Mouse (Mus musculus) heart, postnatal 4 days (tissue): Measurements from ENCODE around the gene Il17re. TPM values are rescaled to one million over a fixed set of nuclear protein-coding genes. Genes with fewer than 3 reads are reported as not detected.

Experiments
- DNase-seq: peaks from one replicate; pipeline ENCODE4 v3.0.0; 2021
- total RNA-seq, 2 experiments: library from RNA; stranded (reverse); gene quantifications; 2 replicates each; pipeline ENCODE4 v1.2.3; 2021

The Il17re gene
- total RNA-seq, result 1 to 10 TPM; 1.1 to 1.3 TPM

DNA sequence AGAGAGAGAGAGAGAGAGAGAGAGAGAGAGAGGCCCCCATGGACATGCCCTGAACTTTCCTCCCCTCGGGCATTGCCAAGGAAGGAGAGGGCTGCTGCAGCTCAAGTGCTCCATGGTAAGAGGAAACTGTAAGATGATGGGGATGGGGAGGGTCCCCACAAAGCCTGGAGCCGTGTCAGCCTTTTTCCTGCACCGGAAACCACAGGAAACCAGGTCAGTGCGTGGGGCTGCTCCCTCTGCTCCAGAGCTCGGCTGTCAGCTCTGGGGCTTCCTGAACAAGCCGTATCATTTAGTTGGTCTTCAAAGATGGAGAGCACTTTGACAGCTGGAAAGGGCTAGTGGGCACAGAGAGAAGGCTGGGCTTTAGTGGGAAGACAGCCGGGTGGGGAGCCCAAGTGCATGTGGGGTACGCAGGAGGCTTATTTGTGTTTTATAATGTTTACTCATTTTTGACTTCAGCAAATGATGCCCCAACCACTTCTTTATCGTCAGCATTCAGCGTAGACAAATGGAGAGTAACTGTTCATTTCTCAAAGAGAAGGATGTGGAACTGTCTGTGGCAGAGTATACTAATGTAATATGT lies at the start of gene Il17re:
Il17re (plus strand) TSS at position 533 of the 583 bp plus-strand sequence.
- no peak for DNase-seq

DNA sequence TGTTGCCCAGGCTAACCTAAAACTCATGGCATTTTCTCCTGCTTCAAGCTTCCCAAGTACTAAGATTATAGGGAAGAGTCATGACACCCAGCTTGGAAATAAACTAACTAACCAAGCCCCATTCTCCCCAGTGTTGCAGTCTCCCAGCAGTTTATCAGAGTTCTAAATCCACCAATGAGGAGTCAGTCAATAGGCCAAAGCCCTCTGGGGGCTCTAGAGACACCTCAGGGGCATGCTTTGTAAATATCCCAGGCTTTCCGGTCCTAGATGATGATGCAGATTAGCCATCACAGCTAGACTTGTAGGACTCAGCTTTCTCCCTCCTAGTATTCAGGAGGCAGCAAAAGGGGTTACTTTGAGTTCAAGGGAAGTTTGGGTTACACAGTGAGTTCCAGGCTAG lies 48.3 kb upstream of the Il17re start:
- DNase-seq, result no peak

DNA sequence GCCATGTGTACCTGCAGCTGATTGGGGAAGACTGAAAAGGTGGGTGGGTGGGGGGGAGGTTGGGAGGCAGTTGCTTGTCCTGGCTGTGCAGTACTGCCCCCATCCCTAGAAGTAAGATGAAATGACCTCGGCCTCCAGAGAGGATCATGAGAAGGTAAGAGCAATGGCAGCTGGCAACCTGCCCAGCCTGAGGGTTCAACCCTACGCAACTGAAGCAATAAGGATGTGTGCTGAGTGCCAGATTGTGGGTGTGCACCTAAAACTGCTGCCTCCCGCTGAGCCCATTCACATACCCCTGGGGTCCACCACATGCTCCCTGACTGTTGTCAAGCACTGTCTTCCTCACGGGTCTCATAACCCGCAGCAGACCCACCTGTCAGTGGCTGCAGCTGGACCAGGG lies 41.9 kb upstream of the Il17re start:
- DNase-seq, result no peak

DNA sequence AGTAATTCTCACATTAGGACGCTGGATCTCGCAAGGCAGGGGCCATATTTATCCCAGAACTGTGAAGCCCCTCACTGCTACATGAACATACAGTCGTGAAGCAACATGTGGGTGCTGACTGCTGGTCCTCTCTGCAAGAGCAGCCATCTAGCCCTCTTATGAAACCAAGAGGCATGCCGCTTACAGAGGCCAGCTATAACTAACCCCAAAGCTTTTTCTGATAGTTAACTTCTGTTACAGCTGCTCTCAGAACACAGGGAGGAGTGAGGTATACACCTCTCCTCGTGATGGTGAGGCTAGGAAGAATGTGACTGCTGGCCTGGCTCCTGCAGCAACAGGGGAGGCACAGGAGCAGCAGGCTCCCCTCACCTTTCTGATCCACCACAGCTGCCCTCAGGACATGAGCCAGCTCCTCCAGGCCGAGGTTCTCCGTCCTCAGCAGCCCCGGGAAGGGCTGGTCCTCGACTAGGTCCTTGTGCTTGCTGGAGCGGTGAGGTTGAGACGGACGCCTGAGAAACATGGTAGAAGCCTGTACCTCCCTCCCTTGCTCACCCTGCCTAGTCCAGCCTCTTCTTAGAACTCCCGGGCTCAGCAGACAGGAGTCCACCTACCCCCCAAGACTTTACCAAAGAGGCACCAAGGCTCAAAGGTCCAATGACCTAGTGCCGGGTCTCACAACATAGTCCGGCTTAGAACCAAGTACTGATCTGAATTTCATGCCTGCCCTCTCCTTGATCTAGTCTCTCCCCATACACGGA lies 39.7 kb upstream of the Il17re start:
- DNase-seq, result peak; percentile 29

DNA sequence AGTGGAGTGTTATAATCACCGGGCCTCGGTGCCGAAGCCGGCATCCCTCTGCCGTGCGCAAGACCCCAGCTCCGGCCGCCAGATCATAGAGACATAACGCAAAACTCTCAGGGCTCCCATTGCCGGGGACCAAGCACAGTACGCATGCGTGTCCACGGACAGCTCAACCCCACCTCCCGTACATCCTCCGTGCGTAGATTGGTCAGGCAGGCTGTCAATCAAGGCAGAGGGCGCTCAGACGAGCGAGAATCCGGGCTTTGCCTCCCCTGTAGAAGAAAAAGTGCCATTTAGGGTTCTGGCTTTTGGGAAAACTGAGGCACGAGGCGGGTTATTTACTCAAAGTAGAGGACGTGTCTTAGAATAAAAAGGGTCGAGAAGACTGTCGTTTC lies 39.1 kb upstream of the Il17re start, which contains the start of gene Rpusd3:
Rpusd3 (minus strand) TSS at position 142 of the 389 bp plus-strand sequence.
- DNase-seq, result peak; percentile 100

DNA sequence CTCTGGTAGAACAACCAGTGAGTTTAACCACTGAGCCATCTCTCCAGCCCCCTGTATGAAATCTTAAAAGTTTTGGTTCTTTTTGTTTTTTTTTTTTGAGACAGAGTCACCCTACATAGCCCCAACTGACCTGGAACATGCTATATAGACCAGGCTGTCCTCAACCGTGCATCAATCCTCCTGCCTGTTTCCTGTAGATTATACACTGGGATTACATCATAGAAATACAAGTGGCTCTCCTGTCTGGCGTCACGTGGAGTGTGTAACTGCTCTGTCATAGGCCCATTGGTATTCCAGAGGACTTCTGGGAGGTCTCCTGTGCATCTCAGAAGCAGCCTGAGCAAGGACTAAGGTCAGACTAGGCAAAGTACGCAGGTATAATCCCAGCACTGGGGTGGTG lies 35.3 kb upstream of the Il17re start:
- DNase-seq, result no peak

DNA sequence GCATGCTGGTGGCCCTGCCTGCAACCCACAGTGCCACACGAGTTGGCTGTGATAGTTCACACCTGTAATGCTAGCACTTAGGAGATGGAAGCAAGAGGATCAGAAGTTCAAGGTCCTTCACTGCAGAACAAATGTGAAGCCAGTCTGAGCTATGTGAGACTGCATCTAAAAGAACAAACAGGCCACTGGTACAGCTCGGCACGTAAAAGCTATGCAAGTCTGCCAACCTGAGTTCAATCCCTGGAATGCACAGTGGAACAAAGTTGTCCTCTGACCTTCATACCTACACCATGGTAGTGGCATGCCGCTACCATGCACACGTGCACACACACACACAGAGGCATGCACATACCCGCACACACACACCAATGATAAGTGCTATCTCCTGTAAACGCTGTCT lies 34.1 kb upstream of the Il17re start:
- DNase-seq, result no peak

DNA sequence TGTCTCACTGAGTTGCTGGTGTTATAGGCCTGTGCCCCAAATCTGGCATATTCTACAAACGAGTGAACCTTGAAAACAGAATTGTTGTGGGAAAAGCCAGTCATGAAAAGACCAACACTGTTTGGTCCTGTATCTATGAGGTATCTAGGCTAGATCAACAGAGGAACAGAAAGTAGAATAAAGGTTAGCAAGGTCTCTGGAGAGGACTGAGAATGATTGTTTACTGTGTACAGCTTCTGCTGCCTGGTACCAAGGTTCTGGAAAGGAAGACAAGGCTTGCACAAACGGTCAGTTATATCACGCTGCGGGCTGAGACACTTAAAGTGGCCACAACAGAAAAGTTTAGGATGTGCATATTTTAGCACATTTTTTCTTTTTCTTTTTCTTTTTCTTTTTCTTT lies 31.6 kb upstream of the Il17re start:
- DNase-seq, result no peak

DNA sequence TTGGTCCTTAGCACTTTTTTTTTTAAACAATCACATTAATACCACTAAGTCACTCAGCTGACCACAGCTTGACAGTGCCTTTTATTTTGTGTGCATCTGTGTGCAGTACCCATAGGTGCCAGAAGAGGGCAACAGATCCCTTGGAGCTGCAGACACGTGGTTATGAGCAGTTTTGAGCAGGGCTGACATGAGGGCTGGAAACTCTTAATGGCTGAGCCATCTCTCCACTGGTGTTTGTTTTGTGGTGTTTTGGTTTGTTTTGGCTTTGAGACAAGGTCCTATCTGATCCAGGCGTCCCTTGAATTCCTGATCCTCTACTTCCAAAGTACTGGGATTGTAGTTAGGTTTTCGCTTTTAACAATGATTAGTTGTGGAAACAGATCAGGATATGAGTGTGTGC lies 30.9 kb upstream of the Il17re start:
- peak; percentile 66 for DNase-seq

DNA sequence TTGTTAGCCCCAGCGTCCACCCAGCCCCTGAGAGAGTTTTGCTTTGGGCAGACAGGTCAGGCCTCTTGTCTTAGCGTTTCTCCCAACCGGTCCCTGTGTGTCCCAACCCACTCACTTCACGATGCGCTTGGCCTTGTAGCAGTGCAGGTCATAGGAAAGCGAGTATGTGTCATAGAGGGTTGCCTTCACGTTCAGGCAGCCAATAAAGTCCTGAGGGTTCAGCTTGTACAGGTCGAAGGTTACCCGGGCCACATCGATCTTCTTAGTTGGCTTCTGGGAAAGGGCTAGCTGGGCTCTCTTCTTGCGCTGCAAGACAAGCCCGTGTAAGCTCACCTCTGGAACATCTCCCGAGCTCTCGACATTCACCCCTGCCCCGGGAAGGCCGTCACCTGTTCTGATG lies 30.3 kb upstream of the Il17re start:
- no peak for DNase-seq

DNA sequence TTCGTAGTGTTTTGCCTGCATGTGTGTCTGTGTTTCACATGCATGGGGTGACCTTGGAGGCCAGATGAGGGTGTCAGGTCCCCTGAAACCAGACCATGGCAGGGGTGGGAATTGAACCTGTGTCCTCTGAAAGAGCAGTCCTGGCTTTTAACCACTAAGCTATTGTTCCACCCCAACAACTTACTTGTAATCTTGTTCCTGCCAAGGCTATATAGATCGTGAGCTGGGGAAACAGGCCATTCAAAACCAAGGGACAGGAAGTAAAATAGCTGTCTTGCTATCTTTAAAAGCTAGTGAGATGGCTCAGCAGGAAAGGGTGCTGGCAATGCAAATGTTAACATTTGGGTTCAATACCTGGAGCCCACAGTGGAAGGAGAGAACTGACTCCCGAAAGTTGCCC lies 28.3 kb upstream of the Il17re start:
- DNase-seq, result no peak

DNA sequence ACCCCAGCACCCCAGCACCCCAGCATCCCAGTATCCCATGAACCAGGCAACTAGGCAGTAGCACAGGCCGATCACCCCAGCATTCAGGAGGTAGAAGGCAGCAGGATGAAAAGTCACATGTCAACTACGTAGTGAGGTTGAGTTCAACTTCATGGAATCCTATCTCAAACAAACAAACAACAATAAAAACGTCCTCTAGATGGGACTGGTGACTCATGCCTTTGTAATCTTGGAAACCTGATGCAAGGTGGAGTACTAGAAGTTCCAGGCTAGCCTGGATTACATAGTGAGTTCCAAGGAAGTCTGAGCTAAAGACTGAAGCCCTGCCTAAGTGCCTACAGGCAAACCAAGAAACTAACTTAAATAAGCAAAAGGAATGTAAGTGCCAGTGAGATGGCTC lies 27.4 kb upstream of the Il17re start:
- DNase-seq, result no peak

DNA sequence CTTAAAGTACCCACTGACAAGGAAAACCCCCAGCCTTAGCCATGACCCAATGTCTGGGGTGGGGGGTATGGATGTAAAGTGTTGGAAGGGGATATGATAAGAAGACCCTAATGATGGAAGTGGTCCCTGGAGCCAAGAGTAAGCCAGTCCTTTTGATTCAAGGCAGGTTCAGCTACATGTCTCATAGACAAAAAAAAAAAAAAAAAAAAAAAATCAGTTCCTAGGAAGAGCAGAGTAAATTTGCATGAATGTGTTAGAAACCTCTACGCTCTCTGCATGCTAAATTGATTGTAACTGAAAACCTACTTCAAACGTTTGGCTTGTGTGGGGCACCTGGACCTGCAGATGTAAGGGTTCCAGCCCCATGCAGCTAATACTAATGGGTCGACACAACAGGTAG lies 26.5 kb upstream of the Il17re start:
- DNase-seq, result no peak

DNA sequence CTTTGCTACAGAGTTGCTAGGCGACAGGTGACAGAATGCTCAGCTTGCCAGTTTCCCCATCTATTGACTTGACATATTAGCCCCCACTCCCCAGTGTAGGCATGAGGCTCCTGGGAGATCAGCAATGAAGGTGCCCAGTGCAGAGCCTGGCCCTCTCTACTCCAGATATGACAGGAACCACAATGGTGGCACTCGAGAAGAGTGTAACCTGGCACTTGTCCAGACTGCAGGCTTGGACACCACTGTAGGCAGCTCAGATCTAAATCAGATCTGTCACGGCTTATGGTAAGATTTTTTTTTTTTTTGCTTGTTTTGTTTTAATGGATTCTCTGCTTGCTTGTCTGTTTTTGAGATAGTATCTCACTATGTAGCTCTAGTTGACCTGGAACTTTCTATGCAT lies 24.6 kb upstream of the Il17re start:
- DNase-seq, result no peak

DNA sequence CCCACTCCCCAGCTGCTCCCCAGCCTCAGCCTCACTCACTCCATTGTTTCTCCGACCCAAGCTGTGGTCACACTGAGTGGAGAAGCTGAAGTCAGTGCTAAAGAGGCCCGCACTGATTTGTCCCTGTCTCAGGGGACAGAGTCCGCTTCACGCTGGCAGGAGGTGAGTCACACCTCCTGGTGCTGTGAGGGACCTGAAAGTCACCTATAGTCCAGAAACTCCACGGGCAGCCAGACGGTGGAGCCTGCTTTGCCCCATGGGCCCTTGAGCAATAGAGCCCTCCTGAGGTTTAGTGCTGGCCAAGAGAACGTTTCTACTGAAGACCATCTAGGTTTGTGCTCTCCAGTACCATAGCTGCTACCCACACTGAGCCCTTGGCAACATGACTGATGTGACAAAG lies 23.6 kb upstream of the Il17re start:
- DNase-seq, result no peak

DNA sequence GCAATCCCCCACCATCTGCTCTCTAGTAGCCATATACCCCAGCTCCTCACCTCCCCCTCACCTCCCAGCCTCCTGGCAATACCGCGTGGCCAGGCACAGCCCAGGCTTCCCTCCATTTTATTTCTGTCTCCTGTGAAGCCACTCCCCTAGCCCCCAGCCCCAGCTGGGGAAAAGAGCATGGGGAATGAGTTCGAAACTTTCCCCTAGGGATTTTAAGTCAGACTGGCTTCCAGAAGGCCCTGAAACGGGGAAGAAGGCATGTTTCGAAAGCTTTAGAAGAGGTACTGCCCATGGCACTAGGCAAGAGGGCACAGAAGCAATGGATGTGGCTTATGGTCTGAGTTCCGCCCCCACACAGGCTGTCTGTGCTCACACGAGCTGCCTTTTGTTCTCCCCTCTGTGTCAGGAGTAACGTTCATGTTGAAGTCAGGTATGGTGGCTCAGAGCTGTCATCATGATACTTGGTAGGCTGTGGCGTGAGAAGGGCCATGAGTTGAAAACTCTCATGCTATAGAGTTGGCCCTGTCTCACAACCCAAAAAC lies 22.5 kb upstream of the Il17re start, which contains the start of gene Cidec:
Cidec (minus strand) TSS at position 97 of the 542 bp plus-strand sequence.
- no peak for DNase-seq

DNA sequence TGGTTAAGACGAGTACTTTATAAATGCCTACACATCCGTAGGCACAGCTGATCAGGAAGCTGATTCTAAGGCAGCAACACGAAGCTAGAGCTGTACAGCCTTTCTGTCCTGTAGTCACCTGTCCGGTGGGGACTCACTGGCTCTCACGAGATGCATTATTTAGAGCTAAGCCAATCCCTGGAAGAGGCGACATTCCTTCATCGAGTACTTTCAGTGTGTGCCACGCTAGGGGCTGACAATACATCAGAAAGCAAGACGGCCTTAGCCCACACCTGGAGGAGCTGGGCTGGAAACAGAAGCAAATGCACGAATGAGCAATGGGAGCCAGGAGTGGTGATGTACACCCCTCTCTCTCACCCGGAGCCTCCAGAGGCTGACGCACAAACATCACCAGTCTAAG lies 21.1 kb upstream of the Il17re start:
- DNase-seq, result no peak

DNA sequence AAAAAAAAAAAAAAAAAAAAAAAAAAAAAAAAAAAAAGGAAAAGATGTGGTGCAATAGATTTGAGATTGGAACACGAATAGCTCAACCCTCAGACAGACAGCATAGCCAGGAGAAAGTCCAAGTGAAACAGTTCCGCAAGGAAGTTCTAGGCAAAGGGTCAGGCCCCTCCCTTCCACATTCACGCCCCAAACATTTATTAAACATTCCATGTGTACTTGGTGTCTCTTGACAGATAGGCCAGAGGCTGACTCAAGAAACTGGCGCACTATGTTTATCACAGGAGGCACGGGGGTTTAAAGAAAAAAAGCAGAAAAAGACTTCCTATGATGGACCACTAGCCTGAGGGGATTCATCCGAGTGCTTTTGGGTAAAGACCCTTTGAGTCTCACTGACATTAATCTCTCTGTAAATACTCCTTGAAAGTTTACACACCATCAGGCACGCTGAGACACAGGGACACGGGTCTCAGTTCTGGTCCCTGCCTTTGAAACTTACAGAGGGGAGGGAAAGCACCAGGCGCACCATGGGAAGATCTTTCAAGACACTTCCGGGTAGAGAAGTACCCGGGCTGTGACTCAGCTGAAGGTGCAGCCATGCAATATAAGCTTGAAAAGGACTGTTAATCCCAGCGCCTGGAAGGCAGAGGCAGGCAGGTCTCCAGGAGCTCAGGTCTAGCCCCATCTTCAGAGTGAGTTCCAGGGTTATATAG lies 19.4 kb upstream of the Il17re start:
- no peak for DNase-seq

DNA sequence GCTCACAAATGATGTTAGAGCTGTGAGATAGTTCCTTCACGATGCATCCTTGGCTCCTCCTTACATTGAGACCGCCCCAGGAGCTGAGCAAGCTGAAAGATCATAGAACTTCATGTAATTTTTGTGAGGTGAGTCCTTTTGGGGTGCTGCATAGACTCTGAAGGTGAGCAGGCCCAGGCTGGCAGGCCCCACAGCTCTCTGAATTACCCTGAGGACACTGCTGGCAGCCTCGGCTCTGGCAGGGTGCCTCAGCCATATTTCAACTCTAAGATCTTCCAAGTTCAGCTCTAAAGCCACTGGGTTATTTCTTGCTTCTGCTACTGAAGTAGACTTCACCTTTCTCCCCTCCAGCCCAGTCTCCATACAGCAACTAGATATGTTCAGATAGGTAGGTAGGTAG lies 17.6 kb upstream of the Il17re start:
- DNase-seq, result no peak

DNA sequence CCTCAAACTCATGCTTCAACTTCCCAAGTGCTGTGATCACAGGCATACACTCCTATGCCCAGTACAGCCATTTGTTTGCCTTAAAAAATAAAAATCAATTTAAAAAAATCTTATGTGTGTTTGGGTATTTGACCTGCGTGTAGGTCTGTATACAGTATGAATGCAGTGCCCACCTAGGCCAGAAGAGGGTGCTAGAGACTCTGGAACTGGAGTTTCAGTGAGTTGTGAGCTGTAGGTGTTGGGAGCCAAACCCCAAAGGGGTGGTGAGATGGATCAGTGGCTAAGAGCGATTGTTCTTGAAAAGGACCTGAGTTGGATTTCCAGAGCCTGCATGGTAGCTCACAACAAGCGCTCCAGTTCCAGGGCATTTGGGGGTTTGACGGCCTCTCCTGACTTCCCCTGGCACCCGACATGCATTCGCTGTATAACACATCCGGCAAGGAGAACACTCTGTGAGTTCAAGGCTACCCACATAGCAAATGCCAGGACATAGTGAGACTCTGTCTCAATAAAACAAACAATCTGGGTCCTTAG lies 17.1 kb upstream of the Il17re start:
- peak; percentile 80 for DNase-seq

DNA sequence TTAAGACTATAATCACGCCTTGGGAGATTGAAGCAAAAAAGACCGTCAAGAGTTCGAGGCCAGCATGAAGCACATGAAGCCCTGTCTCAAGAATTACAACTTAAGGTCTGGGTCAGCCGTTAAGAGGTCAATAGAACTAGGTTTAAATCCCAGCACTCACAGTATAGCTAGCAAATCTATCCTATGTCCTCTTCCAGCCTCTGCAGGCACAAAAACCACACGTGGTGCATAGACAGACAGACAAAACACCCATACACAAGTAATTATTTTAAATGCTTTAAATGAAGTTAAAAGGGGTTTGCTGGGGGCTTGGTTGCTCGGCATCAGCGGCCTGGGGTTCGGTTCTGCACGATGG lies 16.2 kb upstream of the Il17re start:
- no peak for DNase-seq

DNA sequence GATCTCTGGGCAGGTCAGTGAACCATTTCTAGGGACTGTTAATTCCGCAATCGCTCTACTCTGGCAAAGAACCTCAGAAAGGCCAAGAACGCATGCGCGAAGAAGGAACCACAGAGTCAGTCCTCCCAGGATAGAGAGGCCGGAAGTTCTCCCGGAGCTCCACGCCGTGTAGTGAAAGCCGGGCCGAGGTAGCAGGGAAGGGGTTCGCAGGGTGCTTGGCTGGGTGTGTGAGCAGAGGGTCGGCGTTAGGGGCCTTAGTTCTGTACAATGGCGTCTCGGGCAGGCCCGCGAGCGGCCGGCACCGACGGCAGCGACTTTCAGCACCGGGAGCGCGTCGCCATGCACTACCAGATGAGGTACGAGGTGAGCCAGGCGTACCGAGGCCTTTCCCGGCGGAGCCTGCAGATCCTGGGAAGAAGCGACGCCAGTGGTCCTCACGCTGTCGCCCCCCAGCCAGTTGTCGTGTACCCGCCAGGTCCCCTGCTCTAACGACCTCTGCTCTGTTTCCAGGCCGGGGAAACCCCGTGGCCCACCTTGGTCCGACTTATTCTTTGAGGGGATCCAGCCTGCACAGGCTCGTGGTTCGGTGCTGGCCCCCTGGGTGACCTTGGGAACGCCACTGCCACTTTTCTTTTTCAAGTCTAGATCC lies 15.7 kb upstream of the Il17re start, which contains the start of gene Jagn1:
Jagn1 (plus strand) TSS at position 128 of the 649 bp plus-strand sequence.
- peak; percentile 92 for DNase-seq

DNA sequence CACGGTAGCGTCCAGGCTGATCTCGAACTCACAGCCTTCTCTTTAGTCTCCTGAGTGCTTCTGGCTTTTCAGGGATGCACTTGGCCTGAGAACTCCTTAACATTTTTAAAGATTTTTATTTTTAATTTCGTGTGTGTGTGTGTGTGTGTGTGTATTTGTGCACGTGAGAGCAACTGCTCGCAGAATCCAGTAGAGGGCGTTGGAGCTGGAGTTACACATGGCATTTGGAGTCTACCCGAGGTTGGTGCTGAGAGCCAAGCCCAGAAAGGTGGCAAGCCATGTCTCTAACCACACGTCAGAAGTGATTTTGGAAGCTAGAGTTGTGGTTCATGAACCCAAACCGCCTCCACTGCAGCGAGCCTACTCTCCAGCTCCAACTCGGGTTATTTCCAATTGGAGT lies 15.2 kb upstream of the Il17re start:
- DNase-seq, result no peak
